Mouse (Mus musculus) thymus, postnatal 36 days (tissue): ENCODE results near the gene Fam234a.
"Not testable (repeated sequence)": the region's sequence is repeated elsewhere in the genome, so short reads cannot be mapped to it uniquely, and the experiment has no call there.

Source experiments
- DNase-seq, 2 experiments: peaks; one replicate each; pipeline ENCODE4 v3.0.0; 2022; ENCODE audit warnings: mixed read lengths in 2 of 2

Fam234a gene

GRCm38 (mm10) chr17:26244101-26244841 is at the start of gene Fam234a:
Gene Fam234a, minus strand, starts transcription at chr17:26244242.
- peak; percentile 86 to 90 for DNase-seq

GRCm38 (mm10) chr17:26289475-26289874 is 45.4 kb upstream of the Fam234a start:
- no peak for DNase-seq

GRCm38 (mm10) chr17:26286199-26286955 is 42.3 kb upstream of the Fam234a start:
- no peak for DNase-seq

- DNase-seq, result peak; percentile 31 to 35
Measured at GRCm38 (mm10) chr17:26276711-26277110, 32.7 kb upstream of the Fam234a start.

- DNase-seq, result no peak
Measured at GRCm38 (mm10) chr17:26275933-26276332, 31.9 kb upstream of the Fam234a start.

- DNase-seq, result no peak
Measured at GRCm38 (mm10) chr17:26272586-26272985, 28.5 kb upstream of the Fam234a start.

GRCm38 (mm10) chr17:26269577-26269976 is 25.5 kb upstream of the Fam234a start:
- DNase-seq, result not testable (repeated sequence)

- DNase-seq, result no peak
Measured at GRCm38 (mm10) chr17:26268851-26269250, 24.8 kb upstream of the Fam234a start.

- DNase-seq, result no peak
Measured at GRCm38 (mm10) chr17:26262384-26262783, 18.3 kb upstream of the Fam234a start.

GRCm38 (mm10) chr17:26261826-26262225 is 17.8 kb upstream of the Fam234a start:
- DNase-seq, result no peak

GRCm38 (mm10) chr17:26255313-26255712 is 11.3 kb upstream of the Fam234a start:
- DNase-seq, result no peak

GRCm38 (mm10) chr17:26253399-26253798 is 9.4 kb upstream of the Fam234a start:
- DNase-seq, result no peak

GRCm38 (mm10) chr17:26252539-26253251 is 8.7 kb upstream of the Fam234a start, which contains the start of gene Luc7l:
Gene Luc7l, plus strand, starts transcription at chr17:26252896.
- peak; percentile 90 to 91 for DNase-seq

- DNase-seq, result no peak
Measured at GRCm38 (mm10) chr17:26251886-26252538, 8.0 kb upstream of the Fam234a start.

- DNase-seq, result peak; percentile 64 to 68
Measured at GRCm38 (mm10) chr17:26243471-26244100, 456 bp downstream of the Fam234a start.

GRCm38 (mm10) chr17:26240990-26241389 is 3.1 kb downstream of the Fam234a start:
- DNase-seq, result no peak

- DNase-seq, result no peak
Measured at GRCm38 (mm10) chr17:26240120-26240790, 3.8 kb downstream of the Fam234a start.

- DNase-seq, result no peak
Measured at GRCm38 (mm10) chr17:26239551-26239950, 4.5 kb downstream of the Fam234a start.

- DNase-seq, result no peak
Measured at GRCm38 (mm10) chr17:26237667-26238066, 6.4 kb downstream of the Fam234a start.

GRCm38 (mm10) chr17:26235077-26235815 is 8.8 kb downstream of the Fam234a start:
- DNase-seq, result no peak

GRCm38 (mm10) chr17:26234386-26234785 is 9.7 kb downstream of the Fam234a start:
- no peak for DNase-seq
